Mouse (Mus musculus): ENCODE measurements around the gene Nipsnap2. TPM values are rescaled to one million over a fixed set of nuclear protein-coding genes. Genes with fewer than 3 reads are reported as not detected.
A peak's percentile ranks its signal among the peaks of the same experiment; 100 is the strongest.
"Not testable (repeated sequence)": the region's sequence is repeated elsewhere in the genome, so short reads cannot be mapped to it uniquely, and the experiment has no call there.

Gene Nipsnap2
- total RNA-seq, 2 experiments from 2014 or later, result 737 to 807 TPM

- intact Hi-C loops (cut with DNase I), result no loop called here
- DNase-seq (ENCODE audit: low spot score), result no peak
Observed at GRCm38 (mm10) chr5:129756886-129757285, 32.0 kb downstream of the Nipsnap2 start.

- intact Hi-C loops (cut with DNase I), result no loop called here
- no peak for DNase-seq (ENCODE audit: low spot score)
Observed at GRCm38 (mm10) chr5:129759929-129760480, 35.1 kb downstream of the Nipsnap2 start.

- intact Hi-C loops (cut with DNase I), result no loop called here
- DNase-seq (ENCODE audit: low spot score), result no peak
Observed at GRCm38 (mm10) chr5:129761865-129762540, 37.1 kb downstream of the Nipsnap2 start.

- intact Hi-C loops (cut with DNase I), result no loop called here
- DNase-seq (ENCODE audit: low spot score), result no peak
Observed at GRCm38 (mm10) chr5:129770443-129771355, 45.8 kb downstream of the Nipsnap2 start.

- intact Hi-C loops (cut with DNase I), result no loop called here
- no peak for DNase-seq (ENCODE audit: low spot score)
Observed at GRCm38 (mm10) chr5:129772433-129772832, 47.6 kb downstream of the Nipsnap2 start.

- intact Hi-C loops (cut with DNase I); DNase-seq (ENCODE audit: low spot score): not testable (repeated sequence)
Observed at GRCm38 (mm10) chr5:129773330-129773729, 48.5 kb downstream of the Nipsnap2 start.

GRCm38 (mm10) chr5:129774661-129775060 lies 49.8 kb downstream of the Nipsnap2 start:
- intact Hi-C loops (cut with DNase I), result no loop called here
- DNase-seq (ENCODE audit: low spot score), result no peak

- DNase-seq (ENCODE audit: low spot score), result no peak
- intact Hi-C loops (cut with DNase I), result no loop called here
Observed at GRCm38 (mm10) chr5:129778348-129778995, 53.6 kb downstream of the Nipsnap2 start.

- peak; percentile 60 for DNase-seq (ENCODE audit: low spot score)
- intact Hi-C loops (cut with DNase I), result no loop called here
Observed at GRCm38 (mm10) chr5:129778996-129779716, 54.3 kb downstream of the Nipsnap2 start.

- intact Hi-C loops (cut with DNase I), result no loop called here
- no peak for DNase-seq (ENCODE audit: low spot score)
Observed at GRCm38 (mm10) chr5:129780131-129780530, 55.3 kb downstream of the Nipsnap2 start.

GRCm38 (mm10) chr5:129782211-129782610 lies 57.3 kb downstream of the Nipsnap2 start:
- intact Hi-C loops (cut with DNase I), result no loop called here
- DNase-seq (ENCODE audit: low spot score), result no peak

GRCm38 (mm10) chr5:129785235-129785870 lies 60.5 kb downstream of the Nipsnap2 start:
- intact Hi-C loops (cut with DNase I), result loop anchor here (2.0 kb wide), 1 partner anchor 59 kb away; no protein-coding TSS in a partner anchor

GRCm38 (mm10) chr5:129786161-129786560 lies 61.3 kb downstream of the Nipsnap2 start:
- intact Hi-C loops (cut with DNase I), result no loop called here
- no peak for DNase-seq (ENCODE audit: low spot score)

More at GRCm38 (mm10) chr5:129785235-129785870, 60.5 kb downstream of the Nipsnap2 start:
- no peak for DNase-seq (ENCODE audit: low spot score)

GRCm38 (mm10) chr5:129786818-129787790 lies 62.2 kb downstream of the Nipsnap2 start, which contains the start of gene Psph:
TSS of gene Psph (minus strand) at chr5:129787449.
- intact Hi-C loops (cut with DNase I), result no loop called here

GRCm38 (mm10) chr5:129787818-129788593 lies 63.1 kb downstream of the Nipsnap2 start:
- no peak for DNase-seq (ENCODE audit: low spot score)
- intact Hi-C loops (cut with DNase I), result no loop called here

More at GRCm38 (mm10) chr5:129786818-129787790, 62.2 kb downstream of the Nipsnap2 start, which contains the start of gene Psph:
- DNase-seq (ENCODE audit: low spot score), result peak; percentile 95

GRCm38 (mm10) chr5:129790591-129790990 lies 65.7 kb downstream of the Nipsnap2 start:
- DNase-seq (ENCODE audit: low spot score); intact Hi-C loops (cut with DNase I): not testable (repeated sequence)
